Mouse (Mus musculus): ENCODE data around the gene Rgs10. TPM values are rescaled to one million over a fixed set of nuclear protein-coding genes. Genes with fewer than 3 reads are reported as not detected.

The Rgs10 gene
- polyA plus RNA-seq, 1 experiment: 9.0 TPM

GRCm38 (mm10) chr7:128458011-128458410, 39.5 kb upstream of the Rgs10 start:
- H3K4me3 ChIP-seq (ENCODE audit: low read depth, low read length): no peak overlapping the region
- no peak for TF ChIP-seq CTCF (IDR thresholded peaks at IDR 0.05; ENCODE audit: extremely low read depth, insufficient read length, insufficient replicate concordance, low read depth, low read length)
- no peak for TF ChIP-seq POLR2A (IDR thresholded peaks at IDR 0.05; ENCODE audit: low read depth, low read length)
- H3K36me3 ChIP-seq (ENCODE audit: control insufficient read depth, insufficient read depth, low read length): peaks cover 17% of the 10 kb centered on the region
- H3K27me3 ChIP-seq (ENCODE audit: control insufficient read depth, insufficient read depth, low read length): no peaks in the 10 kb centered on the region
- peaks cover 3% of the 10 kb centered on the region; the same call in 1 of the 2 replicates for H3K4me1 ChIP-seq (ENCODE audit: control insufficient read depth, insufficient read depth, insufficient read length, low read length)
- H3K27ac ChIP-seq (ENCODE audit: insufficient read depth, low read depth, low read length): no peak overlapping the region

GRCm38 (mm10) chr7:128452731-128453130, 34.2 kb upstream of the Rgs10 start:
- Histone ChIP-seq H3K27me3 (ENCODE audit: control insufficient read depth, insufficient read depth, low read length) (no peaks in the 10 kb centered on the region), H3K27ac (ENCODE audit: insufficient read depth, low read depth, low read length) (no peak overlapping the region), H3K4me1 (ENCODE audit: control insufficient read depth, insufficient read depth, insufficient read length, low read length) (no peaks in the 10 kb centered on the region), H3K36me3 (ENCODE audit: control insufficient read depth, insufficient read depth, low read length) (peaks cover 39% of the 10 kb centered on the region), H3K4me3 (ENCODE audit: low read depth, low read length) (no peak overlapping the region)
- WGBS: 92% methylated on average over 1 of the region's 1 CpGs
- TF ChIP-seq CTCF (IDR thresholded peaks at IDR 0.05; ENCODE audit: extremely low read depth, insufficient read length, insufficient replicate concordance, low read depth, low read length) (no peak), POLR2A (IDR thresholded peaks at IDR 0.05; ENCODE audit: low read depth, low read length) (no peak)

- no peak for TF ChIP-seq POLR2A (IDR thresholded peaks at IDR 0.05; ENCODE audit: low read depth, low read length)
- no peak for TF ChIP-seq CTCF (IDR thresholded peaks at IDR 0.05; ENCODE audit: extremely low read depth, insufficient read length, insufficient replicate concordance, low read depth, low read length)
- Histone ChIP-seq H3K4me1 (ENCODE audit: control insufficient read depth, insufficient read depth, insufficient read length, low read length) (no peaks in the 10 kb centered on the region), H3K27me3 (ENCODE audit: control insufficient read depth, insufficient read depth, low read length) (no peaks in the 10 kb centered on the region), H3K4me3 (ENCODE audit: low read depth, low read length) (no peak overlapping the region), H3K36me3 (ENCODE audit: control insufficient read depth, insufficient read depth, low read length) (peaks cover 30% of the 10 kb centered on the region), H3K27ac (ENCODE audit: insufficient read depth, low read depth, low read length) (no peak overlapping the region)
- WGBS: 73% methylated on average over 2 of the region's 2 CpGs
Measured at GRCm38 (mm10) chr7:128440584-128440983, 22.0 kb upstream of the Rgs10 start.

- WGBS: 76% methylated on average over 6 of the region's 6 CpGs
- H3K27ac ChIP-seq (ENCODE audit: insufficient read depth, low read depth, low read length): no peak overlapping the region
- H3K4me1 ChIP-seq (ENCODE audit: control insufficient read depth, insufficient read depth, insufficient read length, low read length): no peaks in the 10 kb centered on the region
- H3K4me3 ChIP-seq (ENCODE audit: low read depth, low read length): no peak overlapping the region
- peaks cover 26% of the 10 kb centered on the region for H3K36me3 ChIP-seq (ENCODE audit: control insufficient read depth, insufficient read depth, low read length)
- TF ChIP-seq POLR2A (IDR thresholded peaks at IDR 0.05; ENCODE audit: low read depth, low read length) (no peak), CTCF (IDR thresholded peaks at IDR 0.05; ENCODE audit: extremely low read depth, insufficient read length, insufficient replicate concordance, low read depth, low read length) (no peak)
- no peaks in the 10 kb centered on the region for H3K27me3 ChIP-seq (ENCODE audit: control insufficient read depth, insufficient read depth, low read length)
Measured at GRCm38 (mm10) chr7:128439251-128439650, 20.7 kb upstream of the Rgs10 start.

- no peak overlapping the region for H3K4me3 ChIP-seq (ENCODE audit: low read depth, low read length)
- H3K36me3 ChIP-seq (ENCODE audit: control insufficient read depth, insufficient read depth, low read length): peaks cover 18% of the 10 kb centered on the region
- no peaks in the 10 kb centered on the region for H3K27me3 ChIP-seq (ENCODE audit: control insufficient read depth, insufficient read depth, low read length)
- TF ChIP-seq CTCF (IDR thresholded peaks at IDR 0.05; ENCODE audit: extremely low read depth, insufficient read length, insufficient replicate concordance, low read depth, low read length) (no peak), POLR2A (IDR thresholded peaks at IDR 0.05; ENCODE audit: low read depth, low read length) (no peak)
- H3K4me1 ChIP-seq (ENCODE audit: control insufficient read depth, insufficient read depth, insufficient read length, low read length): no peaks in the 10 kb centered on the region
- H3K27ac ChIP-seq (ENCODE audit: insufficient read depth, low read depth, low read length): no peak overlapping the region
Measured at GRCm38 (mm10) chr7:128438131-128438530, 19.6 kb upstream of the Rgs10 start.

- no peaks in the 10 kb centered on the region for H3K4me1 ChIP-seq (ENCODE audit: control insufficient read depth, insufficient read depth, insufficient read length, low read length)
- TF ChIP-seq CTCF (IDR thresholded peaks at IDR 0.05; ENCODE audit: extremely low read depth, insufficient read length, insufficient replicate concordance, low read depth, low read length): 0 out of 2 replicates have a peak, but pooled peaks have one; percentile 5
- TF ChIP-seq POLR2A (IDR thresholded peaks at IDR 0.05; ENCODE audit: low read depth, low read length): no peak
- no peak overlapping the region for H3K4me3 ChIP-seq (ENCODE audit: low read depth, low read length)
- no peaks in the 10 kb centered on the region for H3K36me3 ChIP-seq (ENCODE audit: control insufficient read depth, insufficient read depth, low read length)
- 48% methylated on average over 1 of the region's 1 CpGs for WGBS
- no peaks in the 10 kb centered on the region for H3K27me3 ChIP-seq (ENCODE audit: control insufficient read depth, insufficient read depth, low read length)
- no peak overlapping the region for H3K27ac ChIP-seq (ENCODE audit: insufficient read depth, low read depth, low read length)
Measured at GRCm38 (mm10) chr7:128433213-128433612, 14.7 kb upstream of the Rgs10 start.

- Histone ChIP-seq H3K27ac (ENCODE audit: insufficient read depth, low read depth, low read length) (no peak overlapping the region), H3K27me3 (ENCODE audit: control insufficient read depth, insufficient read depth, low read length) (no peaks in the 10 kb centered on the region), H3K4me3 (ENCODE audit: low read depth, low read length) (no peak overlapping the region), H3K4me1 (ENCODE audit: control insufficient read depth, insufficient read depth, insufficient read length, low read length) (no peaks in the 10 kb centered on the region), H3K36me3 (ENCODE audit: control insufficient read depth, insufficient read depth, low read length) (no peaks in the 10 kb centered on the region)
- TF ChIP-seq CTCF (IDR thresholded peaks at IDR 0.05; ENCODE audit: extremely low read depth, insufficient read length, insufficient replicate concordance, low read depth, low read length): no peak
- TF ChIP-seq POLR2A (IDR thresholded peaks at IDR 0.05; ENCODE audit: low read depth, low read length): no peak
- WGBS: 61% methylated on average over 10 of the region's 10 CpGs
Measured at GRCm38 (mm10) chr7:128432574-128432973, 14.0 kb upstream of the Rgs10 start.

GRCm38 (mm10) chr7:128422491-128422890, 3.9 kb upstream of the Rgs10 start:
- TF ChIP-seq POLR2A (IDR thresholded peaks at IDR 0.05; ENCODE audit: low read depth, low read length): no peak
- Histone ChIP-seq H3K4me1 (ENCODE audit: control insufficient read depth, insufficient read depth, insufficient read length, low read length) (no peaks in the 10 kb centered on the region), H3K27me3 (ENCODE audit: control insufficient read depth, insufficient read depth, low read length) (peaks cover 22% of the 10 kb centered on the region), H3K4me3 (ENCODE audit: low read depth, low read length) (no peak overlapping the region), H3K27ac (ENCODE audit: insufficient read depth, low read depth, low read length) (no peak overlapping the region), H3K36me3 (ENCODE audit: control insufficient read depth, insufficient read depth, low read length) (no peaks in the 10 kb centered on the region)
- WGBS: 53% methylated on average over 3 of the region's 3 CpGs
